Mouse (Mus musculus): Measurements from ENCODE around the gene Cald1.

- no peak for TF ChIP-seq CTCF (IDR thresholded peaks at IDR 0.05; ENCODE audit: low read depth, low read length)
- TF ChIP-seq POLR2A (IDR thresholded peaks at IDR 0.05; ENCODE audit: borderline replicate concordance, low read depth, low read length) = no peak
Measured at GRCm38 (mm10) chr6:34780231-34780942, 182.1 kb downstream of the Cald1 start, which contains the start of gene Agbl3.

Measured in bone marrow macrophage, adult 2 months (primary cell).